Mouse (Mus musculus) myocyte (in vitro differentiated cells): ENCODE results near the gene Tfpi2.

Experiments used
- CEBPB ChIP-seq: IDR thresholded peaks from 2 replicates; pipeline ENCODE4 v1.6.1; 2011; ENCODE audit warnings: mild to moderate bottlenecking, moderate library complexity; ENCODE audit not compliant: poor library complexity, insufficient read depth, severe bottlenecking
- E2F4 ChIP-seq: IDR thresholded peaks from one replicate; pipeline ENCODE4 v1.6.1; 2011; ENCODE audit warnings: mild to moderate bottlenecking, control low read depth, moderate library complexity; ENCODE audit not compliant: insufficient read depth
- MYOD1 ChIP-seq, 3 experiments: IDR thresholded peaks; one replicate each; pipeline ENCODE4 v1.6.1; 2011; ENCODE audit warnings: control low read depth in 2 of 3, low read depth in 2 of 3, mild to moderate bottlenecking in 2 of 3, moderate library complexity in 1 of 3; ENCODE audit not compliant: insufficient read length in 2 of 3, control insufficient read depth in 1 of 3
- POLR2A ChIP-seq: IDR thresholded peaks from one replicate; pipeline ENCODE4 v1.6.1; 2011; ENCODE audit warnings: low read depth, mild to moderate bottlenecking, control low read depth, moderate library complexity; ENCODE audit not compliant: insufficient read length
- REST ChIP-seq: IDR thresholded peaks from one replicate; pipeline ENCODE4 v1.6.1; 2011; ENCODE audit warnings: mild to moderate bottlenecking, control low read depth, moderate library complexity; ENCODE audit not compliant: insufficient read depth, insufficient read length
- TCF12 ChIP-seq: IDR thresholded peaks from one replicate; pipeline ENCODE4 v1.6.1; 2011; ENCODE audit warnings: mild to moderate bottlenecking, control low read depth; ENCODE audit not compliant: poor library complexity, insufficient read depth, severe bottlenecking
- USF1 ChIP-seq: IDR thresholded peaks from one replicate; pipeline ENCODE4 v1.6.1; 2011; ENCODE audit warnings: low read depth, mild to moderate bottlenecking, control low read depth, moderate library complexity

- TF ChIP-seq MYOD1 (IDR thresholded peaks at IDR 0.05; ENCODE audit: control insufficient read depth in 1 of 3, insufficient read length in 2 of 3, low read depth in 2 of 3) (no peak), POLR2A (no peak), E2F4 (no peak), TCF12 (no peak), USF1 (no peak), REST (no peak), CEBPB (no peak)
Measured at GRCm38 (mm10) chr6:3936140-3936714, 52.5 kb downstream of the Tfpi2 start.
